Mouse (Mus musculus) T-helper 17 cell (primary cell): ENCODE data around the gene Bmp2k.
"Not testable (repeated sequence)": the region's sequence is repeated elsewhere in the genome, so short reads cannot be mapped to it uniquely, and the experiment has no call there.

Experiments
- in situ Hi-C, 2 experiments: fragments of 300-600 bp; cut with MboI, MseI; formaldehyde crosslinking; loops; 1 replicate in 1 of 2; 2 replicates in 1 of 2; pipeline ENCODE4 v1.15.1; 2025; ENCODE audit warnings: high pct_unique_total_duplicates in 2 of 2

Bmp2k gene

GRCm38 (mm10) chr5:97001153-97001552, 3.7 kb downstream of the Bmp2k start:
- in situ Hi-C loops, result loop anchor here (5.0 to 25.0 kb wide), 3 partner anchors 84 to 1036 kb away; partner anchors contain the start of gene Antxr2 (in 1 of the 2)

GRCm38 (mm10) chr5:97001571-97001970, 4.1 kb downstream of the Bmp2k start:
- in situ Hi-C loops, result loop anchor here (5.0 to 25.0 kb wide), 3 partner anchors 84 to 1036 kb away; partner anchors contain the start of gene Antxr2 (in 1 of the 2)

GRCm38 (mm10) chr5:97002336-97002735, 4.8 kb downstream of the Bmp2k start:
- in situ Hi-C loops, result loop anchor here (5.0 to 25.0 kb wide), 3 partner anchors 85 to 1035 kb away; partner anchors contain the start of gene Antxr2 (in 1 of the 2)

- in situ Hi-C loops, result loop anchor here (5.0 to 25.0 kb wide), 3 partner anchors 86 to 1034 kb away; partner anchors contain the start of gene Antxr2 (in 1 of the 2)
These were observed 5.4 kb downstream of the Bmp2k start for GRCm38 (mm10) chr5:97002937-97003336.

- in situ Hi-C loops, result loop anchor here (5.0 to 25.0 kb wide), 3 partner anchors 87 to 1033 kb away; partner anchors contain the start of gene Antxr2 (in 1 of the 2)
These were observed 6.9 kb downstream of the Bmp2k start for GRCm38 (mm10) chr5:97004178-97005030.

- in situ Hi-C loops, result loop anchor here in 1 of 2 experiments (25.0 kb wide), 1 partner anchor 1031 kb away; the partner anchor contains the start of gene Antxr2
These were observed 8.4 kb downstream of the Bmp2k start for GRCm38 (mm10) chr5:97005891-97006290.

- in situ Hi-C loops, result loop anchor here in 1 of 2 experiments (25.0 kb wide), 1 partner anchor 1030 kb away; the partner anchor contains the start of gene Antxr2
These were observed 9.4 kb downstream of the Bmp2k start for GRCm38 (mm10) chr5:97006929-97007328.

- in situ Hi-C loops, result loop anchor here in 1 of 2 experiments (25.0 kb wide), 1 partner anchor 1030 kb away; the partner anchor contains the start of gene Antxr2
These were observed 10.0 kb downstream of the Bmp2k start for GRCm38 (mm10) chr5:97007496-97007895.

- in situ Hi-C loops, result loop anchor here in 1 of 2 experiments (25.0 kb wide), 1 partner anchor 1028 kb away; the partner anchor contains the start of gene Antxr2
These were observed 11.7 kb downstream of the Bmp2k start for GRCm38 (mm10) chr5:97009140-97009539.

GRCm38 (mm10) chr5:97009601-97010335, 12.3 kb downstream of the Bmp2k start:
- in situ Hi-C loops, result loop anchor here in 1 of 2 experiments (25.0 kb wide), 1 partner anchor 1028 kb away; the partner anchor contains the start of gene Antxr2

GRCm38 (mm10) chr5:97015781-97016508, 18.5 kb downstream of the Bmp2k start:
- in situ Hi-C loops, result loop anchor here in 1 of 2 experiments (25.0 kb wide), 1 partner anchor 1021 kb away; the partner anchor contains the start of gene Antxr2

- in situ Hi-C loops, result loop anchor here in 1 of 2 experiments (25.0 kb wide), 1 partner anchor 1020 kb away; the partner anchor contains the start of gene Antxr2
These were observed 19.5 kb downstream of the Bmp2k start for GRCm38 (mm10) chr5:97016842-97017577.

GRCm38 (mm10) chr5:97022305-97023278, 25.1 kb downstream of the Bmp2k start:
- in situ Hi-C loops, result loop anchor here in 1 of 2 experiments (25.0 kb wide), 1 partner anchor 1015 kb away; the partner anchor contains the start of gene Antxr2

GRCm38 (mm10) chr5:97024834-97025233, 27.3 kb downstream of the Bmp2k start:
- in situ Hi-C loops, result loop anchor here in 1 of 2 experiments (25.0 kb wide), 1 partner anchor 1012 kb away; the partner anchor contains the start of gene Antxr2

GRCm38 (mm10) chr5:97025650-97026049, 28.2 kb downstream of the Bmp2k start:
- in situ Hi-C loops, result no loop called here

- in situ Hi-C loops, result no loop called here
These were observed 30.5 kb downstream of the Bmp2k start for GRCm38 (mm10) chr5:97028004-97028403.

- in situ Hi-C loops, result not testable (repeated sequence)
These were observed 31.4 kb downstream of the Bmp2k start for GRCm38 (mm10) chr5:97028840-97029239.

GRCm38 (mm10) chr5:97031771-97032170, 34.3 kb downstream of the Bmp2k start:
- in situ Hi-C loops, result no loop called here
